In genomic region chr13:63172097-63172445, GRCm38 (mm10) we compare ENCODE assay signal across 16 mouse cellular contexts.
A peak's percentile ranks its signal among the peaks of the same experiment; 100 is the strongest.
DNase-seq lines count a peak whose midpoint lies in the region; ATAC-seq and TF ChIP-seq lines count a peak whose summit lies in the region.
"Had no signal": no experiment of that assay in that cellular context is flagged by ENCODE, and none has a peak within 500 bp of the region (broad histone marks: within the 10 kb centered on the region; RNA-seq: fewer than 3 reads in every experiment).

No protein-coding gene starts in this region.

- no peak for TF ChIP-seq CTCF in midbrain, postnatal 0 days (IDR thresholded peaks at IDR 0.05)

- no peaks in the 10 kb centered on the region for H3K27me3 ChIP-seq in heart, embryonic 12.5 days (replicated peaks)
- H3K27me3 ChIP-seq in midbrain, embryonic 10.5 days (ENCODE audit: low read depth, poor library complexity, severe bottlenecking): no peaks in the 10 kb centered on the region
- H3K27me3 ChIP-seq in midbrain, postnatal 0 days (ENCODE audit: insufficient read depth, low read length): no peaks in the 10 kb centered on the region
- no peaks in the 10 kb centered on the region for H3K27me3 ChIP-seq in embryonic facial prominence, embryonic 14.5 days (replicated peaks; ENCODE audit: control insufficient read depth, insufficient read depth, low read length)
- no peaks in the 10 kb centered on the region for H3K27me3 ChIP-seq in limb, embryonic 15.5 days

- H3K9me3 ChIP-seq in heart, embryonic 12.5 days (replicated peaks): no peaks in the 10 kb centered on the region
- H3K9me3 ChIP-seq in midbrain, embryonic 10.5 days (replicated peaks): no peaks in the 10 kb centered on the region
- H3K9me3 ChIP-seq in midbrain, postnatal 0 days (ENCODE audit: low read length): no peaks in the 10 kb centered on the region
- H3K9me3 ChIP-seq in embryonic facial prominence, embryonic 14.5 days (ENCODE audit: control insufficient read depth, low read length): no peaks in the 10 kb centered on the region
- no peaks in the 10 kb centered on the region for H3K9me3 ChIP-seq in limb, embryonic 15.5 days

- H3K4me1 ChIP-seq in heart, embryonic 12.5 days (replicated peaks): peaks cover 44% of the 10 kb centered on the region
- H3K4me1 ChIP-seq in midbrain, embryonic 10.5 days: peaks cover 26% of the 10 kb centered on the region
- H3K4me1 ChIP-seq in midbrain, postnatal 0 days (ENCODE audit: insufficient read depth, low read length): no peaks in the 10 kb centered on the region
- H3K4me1 ChIP-seq in embryonic facial prominence, embryonic 14.5 days (ENCODE audit: control insufficient read depth, insufficient read depth, low read length): peaks cover 23% of the 10 kb centered on the region
- H3K4me1 ChIP-seq in limb, embryonic 15.5 days: peaks cover 23% of the 10 kb centered on the region

- 71% methylated on average over 3 of the region's 3 CpGs for WGBS in heart, embryonic 12.5 days
- WGBS in midbrain, embryonic 10.5 days: 72% methylated on average over 3 of the region's 3 CpGs
- WGBS in midbrain, postnatal 0 days: 87% methylated on average over 3 of the region's 3 CpGs
- 66% methylated on average over 3 of the region's 3 CpGs for WGBS in embryonic facial prominence, embryonic 14.5 days
- 77% methylated on average over 3 of the region's 3 CpGs for WGBS in limb, embryonic 15.5 days

- no peak overlapping the region for H3K9ac ChIP-seq in heart, embryonic 12.5 days
- no peak overlapping the region for H3K9ac ChIP-seq in midbrain, postnatal 0 days (replicated peaks; ENCODE audit: low read length, poor library complexity, severe bottlenecking)
- no peak overlapping the region for H3K9ac ChIP-seq in embryonic facial prominence, embryonic 14.5 days (ENCODE audit: low read depth, low read length)
- no peak overlapping the region for H3K9ac ChIP-seq in limb, embryonic 15.5 days

- ATAC-seq in heart, embryonic 12.5 days (ENCODE audit: insufficient number of reproducible peaks, low FRiP score): no peak
- ATAC-seq in midbrain, postnatal 0 days (ENCODE audit: low FRiP score): no peak
- no peak for ATAC-seq in embryonic facial prominence, embryonic 14.5 days (ENCODE audit: low read depth)
- ATAC-seq in limb, embryonic 15.5 days (ENCODE audit: insufficient number of reproducible peaks, low FRiP score, low TSS enrichment, low read depth): no peak

- H3K4me3 ChIP-seq in heart, embryonic 12.5 days: no peak overlapping the region
- H3K4me3 ChIP-seq in midbrain, embryonic 10.5 days: no peak overlapping the region
- no peak overlapping the region for H3K4me3 ChIP-seq in midbrain, postnatal 0 days (ENCODE audit: low read depth, low read length)
- no peak overlapping the region for H3K4me3 ChIP-seq in embryonic facial prominence, embryonic 14.5 days (ENCODE audit: low read depth, low read length)
- H3K4me3 ChIP-seq in limb, embryonic 15.5 days: no peak overlapping the region
- H3K4me3 ChIP-seq: left cerebral cortex, adult 2 months had no signal

- H3K36me3 ChIP-seq in heart, embryonic 12.5 days: no peaks in the 10 kb centered on the region
- H3K36me3 ChIP-seq in midbrain, embryonic 10.5 days: no peaks in the 10 kb centered on the region
- H3K36me3 ChIP-seq in midbrain, postnatal 0 days (ENCODE audit: insufficient read depth, low read length): no peaks in the 10 kb centered on the region
- H3K36me3 ChIP-seq in embryonic facial prominence, embryonic 14.5 days (ENCODE audit: control insufficient read depth, insufficient read depth, low read length): no peaks in the 10 kb centered on the region
- H3K36me3 ChIP-seq in limb, embryonic 15.5 days: no peaks in the 10 kb centered on the region

- peak; percentile 79 for DNase-seq in heart, adult 11 months
- no peak for DNase-seq in midbrain, embryonic 10.5 days (ENCODE audit: low spot score)
- no peak for DNase-seq in midbrain, postnatal 0 days (ENCODE audit: low spot score)
- no peak for DNase-seq in embryonic facial prominence, embryonic 14.5 days (ENCODE audit: low spot score)
- DNase-seq in left cerebral cortex, adult 9 months (ENCODE audit: low spot score in 2 of 2): no peak
- DNase-seq: adrenal gland, postnatal 10 days; gastrocnemius, postnatal 14 days; heart, postnatal 10 days; kidney, adult 9 months; lung, adult 2 months; lung, postnatal 36 days; thymus, postnatal 4 days had no signal

- H3K27ac ChIP-seq in heart, embryonic 12.5 days (ENCODE audit: poor library complexity, severe bottlenecking): no peak overlapping the region
- H3K27ac ChIP-seq in midbrain, embryonic 10.5 days (replicated peaks): peak overlapping the region; percentile 83
- H3K27ac ChIP-seq in midbrain, postnatal 0 days (ENCODE audit: low read depth, low read length): no peak overlapping the region
- peak overlapping the region; percentile 91; the same call in 1 of the 2 replicates for H3K27ac ChIP-seq in embryonic facial prominence, embryonic 14.5 days (replicated peaks; ENCODE audit: low read depth, low read length)
- H3K27ac ChIP-seq in limb, embryonic 15.5 days: peak overlapping the region; percentile 79
- H3K27ac ChIP-seq: left cerebral cortex, adult 2 months had no signal

- no peak overlapping the region for H3K4me2 ChIP-seq in heart, embryonic 12.5 days
- no peak overlapping the region for H3K4me2 ChIP-seq in midbrain, postnatal 0 days (ENCODE audit: low read depth, low read length, poor library complexity, severe bottlenecking)
- H3K4me2 ChIP-seq in embryonic facial prominence, embryonic 14.5 days (ENCODE audit: low read depth, low read length): peak overlapping the region; percentile 27; the same call in 1 of the 2 replicates
- no peak overlapping the region for H3K4me2 ChIP-seq in limb, embryonic 15.5 days
- H3K4me2 ChIP-seq: liver, embryonic 11.5 days had no signal

Comparison
In these comparisons a context has a peak if more than half of its experiments do, and no peak if none do; other contexts are left out.
1. H3K27ac ChIP-seq: peak in midbrain, embryonic 10.5 days (single experiment), embryonic facial prominence, embryonic 14.5 days (single experiment) and limb, embryonic 15.5 days (single experiment); none in heart, embryonic 12.5 days (single experiment) and midbrain, postnatal 0 days (single experiment).